Mouse (Mus musculus) liver, embryonic 14.5 days (tissue): Measurements from ENCODE around the gene Arfgef3. TPM values are rescaled to one million over a fixed set of nuclear protein-coding genes. Genes with fewer than 3 reads are reported as not detected.

Source experiments
- ATAC-seq: fragments of 200-750 bp; cut with Nextera tagmentation; 2 replicates; pipeline ENCODE4 v1.8.0; 2017; ENCODE audit warnings: moderate number of reproducible peaks, mild to moderate bottlenecking, moderate library complexity; ENCODE audit not compliant: insufficient read depth
- DNase-seq, 3 experiments: peaks; one replicate each; pipeline ENCODE4 v3.0.0-alpha.2; 2012 to 2013; ENCODE audit warnings: low read depth in 3 of 3, low spot score in 3 of 3
- H3K27ac ChIP-seq: fragments of 300-500 bp; sonication (generic); 2 replicates; pipeline ENCODE4 v1.5.1; 2014; ENCODE audit warnings: moderate library complexity, mild to moderate bottlenecking, control low read depth, inconsistent platforms
- H3K27me3 ChIP-seq: fragments of 300-500 bp; sonication (generic); 2 replicates; pipeline ENCODE4 v1.6.1; 2014; ENCODE audit warnings: mild to moderate bottlenecking, low read length, moderate library complexity; ENCODE audit not compliant: control insufficient read depth, insufficient read depth
- H3K36me3 ChIP-seq: fragments of 300-500 bp; sonication (generic); replicated peaks from 2 replicates; pipeline ENCODE4 v1.6.1; 2014; ENCODE audit warnings: low read depth; ENCODE audit not compliant: control insufficient read depth, insufficient read depth
- H3K4me1 ChIP-seq, 2 experiments: fragments of 200-500 bp in 1 of 2; fragments of 300-500 bp in 1 of 2; sonication (generic) in 1 of 2; replicated peaks; 2 replicates each; pipeline ENCODE4 v1.6.1; 2012 to 2014; ENCODE audit warnings: antibody characterized with exemption in 1 of 2, inconsistent platforms in 1 of 2, low read length in 1 of 2; ENCODE audit not compliant: control insufficient read depth in 2 of 2, insufficient read depth in 2 of 2
- H3K4me2 ChIP-seq: fragments of 300-500 bp; sonication (generic); 2 replicates; pipeline ENCODE4 v1.6.1; 2014; ENCODE audit warnings: low read depth, mild to moderate bottlenecking, control low read depth, moderate library complexity
- H3K4me3 ChIP-seq, 2 experiments: fragments of 200-500 bp in 1 of 2; fragments of 300-500 bp in 1 of 2; sonication (generic) in 1 of 2; 2 replicates each; pipeline ENCODE4 v1.5.1; 2012 to 2014; ENCODE audit warnings: low read depth in 2 of 2, low read length in 2 of 2, mild to moderate bottlenecking in 2 of 2, control low read depth in 1 of 2, inconsistent platforms in 1 of 2, moderate library complexity in 1 of 2; ENCODE audit not compliant: insufficient read depth in 1 of 2
- H3K9ac ChIP-seq: fragments of 300-500 bp; sonication (generic); replicated peaks from 2 replicates; pipeline ENCODE4 v1.6.1; 2014; ENCODE audit warnings: mild to moderate bottlenecking, control low read depth, moderate library complexity
- H3K9me3 ChIP-seq: fragments of 300-500 bp; sonication (generic); 2 replicates; pipeline ENCODE4 v1.6.1; 2016; ENCODE audit warnings: low read length, mixed read lengths; ENCODE audit not compliant: control insufficient read depth
- CTCF ChIP-seq: IDR thresholded peaks from 2 replicates; pipeline ENCODE4 v1.5.1; 2016; ENCODE audit warnings: antibody characterized with exemption, low read depth, control low read depth
- EP300 ChIP-seq: IDR thresholded peaks from 2 replicates; pipeline ENCODE4 v1.6.1; 2016; ENCODE audit warnings: antibody characterized with exemption, low read depth
- WGBS: fragments of 180-500 bp; shearing (Covaris S2); extraction: QIAGEN DNeasy Blood & Tissue Kit; methylation state at CpG from one replicate; pipeline ENCODE4 v1.1.7; 2014; ENCODE audit not compliant: insufficient replicate concordance; 5-methylcytosine and 5-hydroxymethylcytosine counted together
- polyA plus RNA-seq, 2 experiments: library from polyadenylated mRNA; depleted of rRNA in 1 of 2; stranded (reverse) in 1 of 2; unstranded in 1 of 2; fragments of >200 nt; fragmentation: Nextera tagmentation in 1 of 2; extraction: Ambion mirVana in 1 of 2; gene quantifications; 2 replicates each; pipeline versions ENCODE4 v1.2.1 to v1.2.3; 2012 to 2014

The Arfgef3 gene
- polyA plus RNA-seq, 2 experiments, result under 0.01 to 0.01 TPM

DNA sequence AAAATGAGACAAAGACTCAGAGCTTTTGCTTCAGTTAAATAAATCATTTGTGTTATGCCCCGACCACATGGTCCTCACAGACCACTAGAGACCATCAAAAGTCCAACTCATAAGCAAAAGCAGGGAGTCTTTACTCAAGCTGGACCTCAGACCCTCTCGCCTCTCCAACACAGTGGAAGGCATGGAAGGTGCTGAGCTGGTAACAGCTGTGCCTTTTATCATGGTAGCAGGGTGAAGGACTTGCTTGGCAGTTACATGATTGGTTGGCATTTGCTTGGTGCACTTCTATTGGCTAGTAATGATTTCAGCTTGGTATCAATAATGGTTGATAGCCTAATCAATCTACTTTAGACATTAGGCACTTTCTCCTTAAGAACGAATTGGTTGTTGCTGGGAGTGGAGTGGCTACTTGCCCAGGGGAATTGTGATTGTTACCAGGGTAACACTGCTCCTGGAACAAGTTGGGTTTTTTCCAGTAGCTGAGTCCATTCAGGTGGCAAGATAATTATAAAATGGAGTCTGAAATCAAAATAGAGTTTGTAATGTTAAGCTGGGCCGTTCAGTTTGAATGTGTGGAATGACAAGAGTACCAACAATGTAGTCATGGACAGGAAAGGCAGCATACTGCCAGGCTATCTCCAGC, 28.9 kb upstream of the Arfgef3 start:
- Histone ChIP-seq H3K27ac (no peak overlapping the region), H3K4me3 (no peak overlapping the region), H3K9me3 (no peaks in the 10 kb centered on the region), H3K36me3 (no peaks in the 10 kb centered on the region), H3K4me2 (no peak overlapping the region), H3K4me1 (no peaks in the 10 kb centered on the region), H3K27me3 (no peaks in the 10 kb centered on the region), H3K9ac (no peak overlapping the region)
- DNase-seq (no peak), ATAC-seq (no peak)
- no peak for TF ChIP-seq CTCF
- no peak for TF ChIP-seq EP300
- WGBS, result 51% methylated on average over 4 of the region's 4 CpGs

DNA sequence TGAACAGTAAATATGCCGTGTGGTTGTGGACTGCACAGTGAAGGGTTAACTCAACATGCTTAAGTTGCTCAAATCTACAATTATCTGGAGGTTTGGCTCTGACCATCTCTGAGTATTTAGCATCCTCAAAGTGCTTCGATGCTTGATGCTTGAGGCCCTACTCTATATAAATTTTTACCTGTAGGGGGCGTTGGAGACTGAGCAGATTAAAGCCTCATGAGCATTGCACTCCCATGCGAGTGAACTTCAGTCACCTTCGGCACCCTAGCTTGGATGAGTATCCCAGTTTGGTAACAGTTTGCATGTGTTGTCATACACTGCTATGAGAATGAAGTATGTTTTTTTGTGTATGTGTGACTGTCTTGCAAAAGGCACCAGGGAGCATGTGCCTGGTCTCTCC, 26.2 kb upstream of the Arfgef3 start:
- Histone ChIP-seq H3K4me2 (no peak overlapping the region), H3K4me1 (no peaks in the 10 kb centered on the region), H3K27ac (no peak overlapping the region), H3K36me3 (no peaks in the 10 kb centered on the region), H3K9me3 (no peaks in the 10 kb centered on the region), H3K27me3 (no peaks in the 10 kb centered on the region), H3K9ac (no peak overlapping the region), H3K4me3 (no peak overlapping the region)
- 38% methylated on average over 5 of the region's 5 CpGs for WGBS
- DNase-seq, result no peak
- ATAC-seq, result no peak
- TF ChIP-seq CTCF, result peak; percentile 22; the same call in 1 of the 2 replicates
- no peak for TF ChIP-seq EP300

DNA sequence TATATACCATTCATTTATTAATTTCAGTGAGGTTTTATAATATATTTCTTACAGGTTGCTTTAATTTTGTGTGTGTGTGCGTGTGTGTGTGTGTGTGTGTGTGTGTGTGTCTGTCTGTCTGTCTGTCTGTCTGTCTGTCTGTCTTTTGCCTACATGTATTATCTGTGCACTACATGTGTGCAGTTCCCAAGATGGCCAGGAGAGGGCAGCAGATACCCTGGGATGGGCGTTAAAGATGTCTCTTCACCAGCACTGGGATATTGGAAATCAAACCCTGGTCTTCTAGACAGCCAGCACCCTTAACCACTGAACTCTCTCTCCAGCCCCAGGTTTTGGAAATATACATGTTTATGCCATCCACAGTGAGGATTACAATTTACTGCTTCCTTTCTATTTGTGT, 16.5 kb upstream of the Arfgef3 start:
- DNase-seq (peak in 2 of 3 experiments; percentile 2 to 14), ATAC-seq (no peak)
- Histone ChIP-seq H3K27me3 (no peaks in the 10 kb centered on the region), H3K4me2 (no peak overlapping the region), H3K4me1 (no peaks in the 10 kb centered on the region), H3K36me3 (no peaks in the 10 kb centered on the region), H3K4me3 (no peak overlapping the region), H3K27ac (no peak overlapping the region), H3K9ac (no peak overlapping the region), H3K9me3 (no peaks in the 10 kb centered on the region)
- TF ChIP-seq EP300, result no peak
- peak; percentile 82 for TF ChIP-seq CTCF
- 35% methylated on average over 2 of the region's 2 CpGs for WGBS

DNA sequence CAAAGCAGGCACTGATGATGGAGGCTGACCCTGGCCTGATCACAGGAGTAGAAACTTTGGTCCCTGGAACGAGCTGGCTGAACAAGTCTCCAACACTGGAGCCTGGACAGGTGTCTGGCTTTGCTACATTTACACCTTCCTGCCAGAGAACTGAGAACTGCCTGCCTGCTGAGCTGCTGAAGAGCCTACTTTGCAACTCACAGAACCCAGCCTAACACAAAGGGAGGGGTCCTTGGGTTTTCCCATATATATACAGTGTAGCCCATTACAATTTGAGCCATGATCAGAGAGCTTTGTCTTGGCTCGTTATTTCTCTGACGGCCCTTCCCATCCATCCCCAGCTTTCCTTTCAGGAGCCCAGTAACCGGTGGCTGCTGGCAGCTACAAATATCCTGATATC, 6.3 kb upstream of the Arfgef3 start:
- Histone ChIP-seq H3K27me3 (no peaks in the 10 kb centered on the region), H3K27ac (no peak overlapping the region), H3K9me3 (no peaks in the 10 kb centered on the region), H3K36me3 (no peaks in the 10 kb centered on the region), H3K4me3 (no peak overlapping the region), H3K9ac (no peak overlapping the region), H3K4me1 (no peaks in the 10 kb centered on the region), H3K4me2 (no peak overlapping the region)
- ATAC-seq (no peak), DNase-seq (no peak)
- TF ChIP-seq CTCF (no peak), EP300 (no peak)
- 60% methylated on average over 4 of the region's 4 CpGs for WGBS

- H3K4me2 ChIP-seq, result no peak overlapping the region
- no peaks in the 10 kb centered on the region for H3K4me1 ChIP-seq
- no peak for ATAC-seq
- WGBS, result 63% methylated on average over 6 of the region's 6 CpGs
- H3K4me3 ChIP-seq, result no peak overlapping the region
- H3K27me3 ChIP-seq, result peaks cover 4% of the 10 kb centered on the region; the same call in 1 of the 2 replicates
- TF ChIP-seq EP300 (no peak), CTCF (no peak)
- no peak overlapping the region for H3K27ac ChIP-seq
- no peak for DNase-seq
- H3K9me3 ChIP-seq, result no peaks in the 10 kb centered on the region
- no peaks in the 10 kb centered on the region for H3K36me3 ChIP-seq
- no peak overlapping the region for H3K9ac ChIP-seq
Observed at GRCm38 (mm10) chr10:18742086-18742485, 1.7 kb downstream of the Arfgef3 start.
